Mouse (Mus musculus) testis, adult 2 months (tissue): Measurements from ENCODE around the gene Slc35e2.

ENCODE experiments used
- CTCF ChIP-seq: fragments of 200-500 bp; IDR thresholded peaks from 2 replicates; pipeline ENCODE4 v1.5.1; 2012; ENCODE audit warnings: low read depth, mild to moderate bottlenecking, inconsistent platforms, low read length, moderate library complexity; ENCODE audit not compliant: control insufficient read depth, insufficient read depth, insufficient replicate concordance
- POLR2A ChIP-seq: fragments of 200-500 bp; IDR thresholded peaks from 2 replicates; pipeline ENCODE4 v1.6.1; 2012; ENCODE audit warnings: low read depth, mild to moderate bottlenecking, inconsistent platforms, low read length, moderate library complexity; ENCODE audit not compliant: control insufficient read depth

GRCm38 (mm10) chr4:155602753-155603152, 1.5 kb downstream of the Slc35e2 start:
- TF ChIP-seq POLR2A (no peak), CTCF (no peak)
